Mouse (Mus musculus): ENCODE measurements around the gene Slc28a1.

Gene Slc28a1

DNA sequence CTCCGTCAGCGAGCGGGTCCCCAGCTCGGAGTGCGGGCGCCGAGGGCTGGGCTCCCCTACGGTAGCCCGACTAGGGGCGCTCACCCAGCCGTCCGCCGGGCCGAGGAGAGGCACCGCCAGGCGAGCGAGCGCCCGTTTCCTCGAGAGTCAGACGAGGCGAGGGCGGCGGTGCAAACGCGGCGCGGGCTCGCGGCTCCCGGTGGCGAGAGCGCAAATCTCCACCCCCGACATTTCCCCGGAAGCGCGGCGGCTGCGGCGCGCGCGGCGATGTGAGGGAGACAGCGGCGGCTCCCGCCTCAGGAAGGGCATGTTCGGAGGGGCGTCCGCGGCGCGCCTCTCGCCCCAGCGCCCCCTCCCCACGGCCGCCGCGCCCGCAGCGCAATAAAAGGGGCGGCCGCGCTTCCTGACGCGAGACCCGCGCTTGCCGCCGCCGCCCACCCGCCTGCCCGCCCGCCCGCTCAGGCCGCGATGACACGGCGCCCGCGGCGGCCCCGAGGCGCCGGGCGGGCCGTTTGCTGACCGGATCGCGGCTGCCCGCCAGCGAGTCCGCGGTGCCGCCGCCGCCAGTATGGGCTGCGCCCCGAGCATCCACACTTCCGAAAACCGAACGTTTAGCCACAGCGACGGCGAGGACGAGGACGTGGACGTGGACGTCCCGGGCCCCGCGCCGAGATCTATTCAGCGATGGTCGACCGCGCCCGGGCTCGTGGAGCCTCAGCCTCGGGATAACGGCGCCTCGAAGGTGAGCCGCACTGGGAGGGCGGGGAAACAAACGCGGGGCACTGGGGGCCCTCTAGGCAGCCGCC lies 99.0 kb downstream of the Slc28a1 start, which contains the start of gene Pde8a:
TSS of gene Pde8a (plus strand) at position 250 of the 806 bp plus-strand sequence.
- peak in 1 of 2 experiments; percentile 9 for DNase-seq

DNA sequence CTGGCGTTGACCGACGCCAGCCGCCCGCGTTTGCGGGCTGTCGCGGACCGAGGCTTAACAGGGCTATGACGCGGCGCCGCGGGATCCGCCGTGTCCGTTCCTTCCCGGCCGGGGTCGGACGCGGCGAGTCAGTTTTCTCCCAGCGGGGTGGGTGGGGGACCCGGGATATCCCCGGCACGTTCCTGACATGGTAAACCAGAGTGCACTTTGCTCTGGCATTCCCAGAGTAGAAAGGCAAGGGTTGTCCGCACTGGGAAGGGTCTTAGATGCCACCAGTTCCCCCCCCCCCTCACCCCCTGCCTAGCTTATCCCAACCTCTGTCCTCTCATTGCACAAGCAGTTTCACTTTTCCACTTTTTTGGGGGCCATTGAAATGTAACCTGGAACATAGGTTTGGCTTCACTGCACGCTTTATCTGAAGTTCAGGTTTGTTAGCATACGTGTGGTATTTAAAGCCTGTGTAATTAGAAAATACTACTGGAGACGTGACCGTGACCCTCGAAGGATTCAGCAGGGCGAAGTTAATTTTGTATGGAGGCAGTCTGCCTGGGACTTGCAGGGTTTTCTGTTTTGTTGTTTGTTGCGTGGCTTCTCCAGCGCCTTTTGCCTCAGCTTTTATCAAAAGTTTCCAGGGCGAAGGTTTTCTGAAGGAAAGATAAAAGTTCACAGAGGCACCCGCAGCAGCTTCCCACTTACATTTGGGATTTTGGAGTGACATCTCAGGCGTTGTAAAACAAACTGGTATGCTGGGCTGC lies 99.7 kb downstream of the Slc28a1 start:
- DNase-seq = no peak

DNA sequence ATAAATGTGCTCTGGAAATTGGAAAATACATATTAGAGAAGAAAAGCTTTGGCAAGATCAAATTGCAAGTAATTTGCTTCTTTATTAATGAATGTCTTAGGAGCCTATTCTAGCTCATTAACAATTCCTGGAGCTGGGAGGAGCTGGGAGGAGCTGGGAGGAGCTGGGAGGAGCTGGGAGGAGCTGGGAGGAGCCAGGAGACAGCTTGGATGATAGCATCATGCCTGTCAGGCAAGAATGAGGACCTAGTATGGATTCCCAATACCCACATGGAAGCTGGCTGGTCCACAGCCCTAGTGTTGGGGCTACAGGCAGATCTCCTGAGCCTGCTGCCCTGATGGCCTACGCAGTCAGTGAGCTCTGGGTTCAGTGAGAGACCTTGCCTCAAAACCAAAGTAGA lies 101.4 kb downstream of the Slc28a1 start:
- no peak for DNase-seq

DNA sequence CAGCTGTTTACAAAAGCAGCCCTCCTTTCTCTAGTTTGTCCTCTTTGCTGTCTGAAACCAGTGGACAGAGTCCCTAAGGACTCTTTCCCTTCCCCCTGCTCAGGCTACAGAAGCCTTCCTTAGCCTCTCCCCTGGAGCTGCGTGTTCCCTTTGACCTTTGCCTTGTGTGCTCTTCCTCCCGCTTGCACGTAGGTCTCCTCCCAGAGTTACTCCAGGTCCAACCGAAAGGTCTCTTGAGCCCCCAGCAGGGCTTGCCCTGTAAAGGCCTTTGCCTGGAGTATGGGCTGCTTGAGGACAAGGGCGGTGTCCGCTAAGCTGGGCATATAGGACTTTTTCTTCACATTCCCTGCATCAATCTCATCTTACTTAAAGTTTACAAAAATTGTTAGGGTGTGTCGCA lies 104.7 kb downstream of the Slc28a1 start:
- DNase-seq = no peak

Measured in cerebellum, postnatal 14 days (tissue).